Mouse (Mus musculus) intestine, embryonic 14.5 days (tissue): ENCODE measurements at regions not wholly inside any gene's neighbourhood (a gene's known extent, or its start where the extent isn't known, plus 50 kb on each side); places are given as distances from the start of the nearest gene placed in this dataset.
A peak's percentile ranks its signal among the peaks of the same experiment; 100 is the strongest.

Experiments
- ATAC-seq: fragments of 200-750 bp; cut with Nextera tagmentation; replicated peaks from 2 replicates; pipeline ENCODE4 v1.8.0; 2017; ENCODE audit warnings: low read depth, moderate number of reproducible peaks, moderate TSS enrichment, moderate library complexity; ENCODE audit not compliant: low FRiP score, low TSS enrichment
- DNase-seq: peaks from one replicate; pipeline ENCODE4 v3.0.0-alpha.2; 2018; ENCODE audit warnings: low spot score
- H3K27ac ChIP-seq: fragments of 300-500 bp; sonication (generic); 2 replicates; pipeline ENCODE4 v1.5.1; 2014; ENCODE audit warnings: low read depth, mild to moderate bottlenecking, control low read depth
- H3K27me3 ChIP-seq: fragments of 300-500 bp; sonication (generic); replicated peaks from 2 replicates; pipeline ENCODE4 v1.6.1; 2014; ENCODE audit warnings: low read length, control low read depth; ENCODE audit not compliant: control insufficient read depth, insufficient read depth
- H3K36me3 ChIP-seq: fragments of 300-500 bp; sonication (generic); 2 replicates; pipeline ENCODE4 v1.6.1; 2014; ENCODE audit warnings: low read length, control low read depth; ENCODE audit not compliant: control insufficient read depth, insufficient read depth
- H3K4me1 ChIP-seq: fragments of 300-500 bp; sonication (generic); replicated peaks from 2 replicates; pipeline ENCODE4 v1.6.1; 2014; ENCODE audit warnings: low read length, control low read depth, mixed read lengths; ENCODE audit not compliant: control insufficient read depth, insufficient read depth
- H3K4me2 ChIP-seq: fragments of 300-500 bp; sonication (generic); 2 replicates; pipeline ENCODE4 v1.6.1; 2014; ENCODE audit warnings: low read length
- H3K4me3 ChIP-seq: fragments of 300-500 bp; sonication (generic); 2 replicates; pipeline ENCODE4 v1.5.1; 2014; ENCODE audit warnings: low read depth, low read length, control low read depth, mixed read lengths
- H3K9ac ChIP-seq: fragments of 300-500 bp; sonication (generic); 2 replicates; pipeline ENCODE4 v1.6.1; 2014; ENCODE audit warnings: mild to moderate bottlenecking, low read length
- H3K9me3 ChIP-seq: fragments of 300-500 bp; sonication (generic); 2 replicates; pipeline ENCODE4 v1.6.1; 2016; ENCODE audit warnings: low read length, control low read depth; ENCODE audit not compliant: control insufficient read depth
- WGBS: fragments of 180-500 bp; shearing (Covaris S2); extraction: QIAGEN DNeasy Blood & Tissue Kit; methylation state at CpG from one replicate; pipeline ENCODE4 v1.1.7; 2014; 5-methylcytosine and 5-hydroxymethylcytosine counted together

GRCm38 (mm10) chr2:166337666-166338065, 182.2 kb upstream of the Sulf2 start:
- no peak overlapping the region for H3K4me3 ChIP-seq
- no peak overlapping the region for H3K9ac ChIP-seq
- WGBS: 53% methylated on average over 7 of the region's 7 CpGs
- no peaks in the 10 kb centered on the region; the same call in 1 of the 2 replicates for H3K9me3 ChIP-seq
- no peak for DNase-seq
- H3K27me3 ChIP-seq: no peaks in the 10 kb centered on the region
- peaks cover 45% of the 10 kb centered on the region for H3K4me1 ChIP-seq
- H3K4me2 ChIP-seq: no peak overlapping the region
- H3K36me3 ChIP-seq: no peaks in the 10 kb centered on the region
- H3K27ac ChIP-seq: peak overlapping the region; percentile 60
- ATAC-seq: no peak

- no peak overlapping the region for H3K4me2 ChIP-seq
- H3K4me1 ChIP-seq: peaks cover 45% of the 10 kb centered on the region
- no peaks in the 10 kb centered on the region for H3K27me3 ChIP-seq
- DNase-seq (no peak), ATAC-seq (no peak)
- no peak overlapping the region for H3K27ac ChIP-seq
- H3K4me3 ChIP-seq: no peak overlapping the region
- H3K9ac ChIP-seq: no peak overlapping the region
- H3K36me3 ChIP-seq: no peaks in the 10 kb centered on the region
- H3K9me3 ChIP-seq: no peaks in the 10 kb centered on the region; the same call in 1 of the 2 replicates
- WGBS: 51% methylated on average over 5 of the region's 5 CpGs
Observed at GRCm38 (mm10) chr2:166335702-166336101, 180.2 kb upstream of the Sulf2 start.

- Histone ChIP-seq H3K27ac (peak overlapping the region; percentile 77; the same call in 1 of the 2 replicates), H3K4me2 (no peak overlapping the region), H3K27me3 (no peaks in the 10 kb centered on the region), H3K9ac (no peak overlapping the region), H3K36me3 (no peaks in the 10 kb centered on the region), H3K9me3 (no peaks in the 10 kb centered on the region; the same call in 1 of the 2 replicates), H3K4me3 (no peak overlapping the region), H3K4me1 (peaks cover 46% of the 10 kb centered on the region)
- 42% methylated on average over 7 of the region's 7 CpGs for WGBS
- no peak for DNase-seq
- ATAC-seq: no peak
Observed at GRCm38 (mm10) chr2:166334559-166334958, 179.1 kb upstream of the Sulf2 start.

GRCm38 (mm10) chr2:166333818-166334217, 178.4 kb upstream of the Sulf2 start:
- Histone ChIP-seq H3K9ac (no peak overlapping the region), H3K4me1 (peaks cover 50% of the 10 kb centered on the region), H3K36me3 (no peaks in the 10 kb centered on the region), H3K4me3 (no peak overlapping the region), H3K27ac (peak overlapping the region; percentile 77), H3K4me2 (no peak overlapping the region), H3K27me3 (no peaks in the 10 kb centered on the region), H3K9me3 (no peaks in the 10 kb centered on the region)
- ATAC-seq (no peak), DNase-seq (no peak)
- WGBS: 56% methylated on average over 4 of the region's 4 CpGs

GRCm38 (mm10) chr2:166332748-166333417, 177.4 kb upstream of the Sulf2 start:
- DNase-seq (peak; percentile 71), ATAC-seq (peak; percentile 71)
- 31% methylated on average over 13 of the region's 13 CpGs for WGBS
- Histone ChIP-seq H3K27me3 (no peaks in the 10 kb centered on the region), H3K4me2 (no peak overlapping the region), H3K4me1 (peaks cover 43% of the 10 kb centered on the region), H3K9ac (no peak overlapping the region), H3K36me3 (no peaks in the 10 kb centered on the region), H3K27ac (peak overlapping the region; percentile 77), H3K4me3 (no peak overlapping the region), H3K9me3 (no peaks in the 10 kb centered on the region)

GRCm38 (mm10) chr2:166331192-166331591, 175.7 kb upstream of the Sulf2 start:
- Histone ChIP-seq H3K9ac (no peak overlapping the region), H3K4me1 (peaks cover 30% of the 10 kb centered on the region), H3K27ac (no peak overlapping the region), H3K4me3 (no peak overlapping the region), H3K4me2 (no peak overlapping the region), H3K9me3 (no peaks in the 10 kb centered on the region), H3K36me3 (no peaks in the 10 kb centered on the region), H3K27me3 (no peaks in the 10 kb centered on the region)
- ATAC-seq (no peak), DNase-seq (no peak)
- WGBS: 96% methylated on average over 4 of the region's 4 CpGs

GRCm38 (mm10) chr2:166330364-166330763, 174.9 kb upstream of the Sulf2 start:
- no peak overlapping the region for H3K27ac ChIP-seq
- H3K4me3 ChIP-seq: no peak overlapping the region
- H3K4me2 ChIP-seq: no peak overlapping the region
- ATAC-seq: no peak
- H3K36me3 ChIP-seq: no peaks in the 10 kb centered on the region
- WGBS: 42% methylated on average over 6 of the region's 6 CpGs
- no peak for DNase-seq
- H3K9me3 ChIP-seq: no peaks in the 10 kb centered on the region
- peaks cover 30% of the 10 kb centered on the region for H3K4me1 ChIP-seq
- no peaks in the 10 kb centered on the region for H3K27me3 ChIP-seq
- no peak overlapping the region for H3K9ac ChIP-seq

GRCm38 (mm10) chr2:166329556-166330340, 174.3 kb upstream of the Sulf2 start:
- no peaks in the 10 kb centered on the region for H3K36me3 ChIP-seq
- H3K4me3 ChIP-seq: no peak overlapping the region
- ATAC-seq (no peak), DNase-seq (no peak)
- no peaks in the 10 kb centered on the region for H3K9me3 ChIP-seq
- H3K27me3 ChIP-seq: no peaks in the 10 kb centered on the region
- H3K4me1 ChIP-seq: peaks cover 32% of the 10 kb centered on the region
- H3K27ac ChIP-seq: no peak overlapping the region
- 67% methylated on average over 14 of the region's 14 CpGs for WGBS
- no peak overlapping the region for H3K9ac ChIP-seq
- no peak overlapping the region for H3K4me2 ChIP-seq
